Mouse (Mus musculus) liver, adult (tissue): ENCODE results near the gene Suv39h1.

Experiments used
- GATA4 ChIP-seq: IDR thresholded peaks from 2 replicates; pipeline ENCODE4 v1.6.1; 2014; ENCODE audit warnings: mild to moderate bottlenecking, low read length; ENCODE audit not compliant: insufficient replicate concordance

The Suv39h1 gene

DNA sequence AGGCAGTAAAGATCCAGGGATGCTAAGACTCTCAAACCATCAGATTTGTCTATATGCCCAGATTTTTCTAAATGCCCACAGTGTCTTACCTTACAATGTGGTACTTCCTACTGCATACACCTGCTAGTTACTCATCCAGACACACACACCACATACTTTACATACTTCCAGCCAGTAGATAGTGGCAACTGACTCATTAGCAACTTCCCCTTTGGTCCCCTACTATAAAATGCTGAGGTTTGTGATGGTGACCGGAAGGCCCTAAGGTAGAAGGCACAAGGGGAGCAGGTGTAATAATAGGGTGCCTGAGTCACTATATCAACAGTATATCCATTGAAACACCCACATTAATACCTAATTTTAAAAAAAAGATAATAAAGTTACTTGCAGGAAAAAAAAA is 5.4 kb downstream of the Suv39h1 start:
- no peak for TF ChIP-seq GATA4

DNA sequence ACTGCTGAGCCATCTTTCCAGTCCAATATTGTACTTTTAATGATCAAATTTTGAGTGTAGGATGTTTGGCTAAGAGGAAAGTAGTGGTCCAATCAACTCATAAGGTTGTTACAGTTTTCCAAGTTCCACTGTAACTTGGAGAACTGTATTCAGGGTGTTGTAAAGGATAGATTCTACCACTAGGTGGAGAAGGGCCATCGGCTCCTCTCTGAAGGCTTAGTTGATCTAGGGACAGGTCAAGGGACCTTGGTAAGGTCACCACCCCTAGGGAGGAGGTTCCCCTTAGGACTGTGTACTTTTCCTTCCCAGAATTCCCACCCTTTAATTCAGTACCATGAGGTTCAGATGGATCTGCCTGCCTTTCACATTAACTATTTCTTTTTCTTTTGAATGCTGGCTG is 41.6 kb downstream of the Suv39h1 start:
- no peak for TF ChIP-seq GATA4

GRCm38 (mm10) chrX:8026811-8027210 is 47.7 kb downstream of the Suv39h1 start:
- TF ChIP-seq GATA4 = no peak

GRCm38 (mm10) chrX:8024795-8025194 is 49.8 kb downstream of the Suv39h1 start:
- no peak for TF ChIP-seq GATA4

DNA sequence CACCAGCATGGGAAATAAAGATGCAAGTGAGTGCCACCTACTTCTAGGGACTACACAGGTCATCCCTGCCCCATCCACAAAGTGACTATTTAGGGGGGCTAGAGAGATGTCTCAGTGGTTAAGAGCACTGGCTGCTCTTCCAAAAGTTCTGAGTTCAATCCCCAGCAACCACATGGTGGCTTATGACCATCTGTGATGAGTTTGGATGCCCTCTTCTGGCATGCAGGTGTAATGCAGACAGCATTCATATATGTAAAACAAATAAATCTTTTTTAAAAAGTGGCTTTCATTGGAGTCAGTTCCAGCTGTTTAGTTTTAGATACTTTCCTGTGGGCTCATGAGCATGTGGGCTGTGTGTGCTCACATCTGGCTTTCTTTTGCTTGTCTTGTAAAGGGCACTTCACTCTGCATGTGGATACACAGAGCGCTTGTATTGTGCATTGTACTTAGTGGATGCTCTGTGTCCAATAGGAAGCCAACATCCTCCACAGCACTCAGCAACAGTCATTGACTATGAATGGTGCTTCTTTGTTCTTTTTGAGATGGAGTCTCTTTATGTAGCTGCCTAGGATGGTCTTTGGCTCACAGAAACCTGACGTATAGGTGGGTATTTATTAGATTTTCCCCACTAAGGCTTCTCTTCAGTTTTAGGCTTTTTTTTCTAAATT is 54.3 kb downstream of the Suv39h1 start:
- no peak for TF ChIP-seq GATA4

GRCm38 (mm10) chrX:8018286-8018685 is 56.3 kb downstream of the Suv39h1 start, which contains the start of gene Glod5:
Gene Glod5 (minus strand): TSS chrX:8018492.
- no peak for TF ChIP-seq GATA4

DNA sequence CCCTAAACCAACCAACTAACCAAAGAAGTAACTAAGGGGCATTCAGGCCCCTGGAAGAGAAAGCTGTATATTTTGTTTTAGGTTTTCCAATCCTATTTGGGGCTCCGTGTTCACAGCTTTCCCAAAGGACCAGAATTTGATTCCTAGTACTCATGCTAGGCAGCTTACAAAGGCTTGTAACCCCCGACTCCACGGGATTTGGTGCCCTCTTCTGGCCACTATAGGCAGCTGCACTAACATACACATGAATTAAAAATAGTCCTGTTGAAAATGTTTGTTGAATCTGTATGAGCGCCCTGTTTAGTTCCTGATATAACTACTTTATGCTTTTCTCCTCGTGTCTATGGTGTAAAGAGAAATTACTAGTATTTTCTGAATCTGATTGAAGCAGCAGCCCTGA is 57.4 kb downstream of the Suv39h1 start:
- TF ChIP-seq GATA4 = no peak

DNA sequence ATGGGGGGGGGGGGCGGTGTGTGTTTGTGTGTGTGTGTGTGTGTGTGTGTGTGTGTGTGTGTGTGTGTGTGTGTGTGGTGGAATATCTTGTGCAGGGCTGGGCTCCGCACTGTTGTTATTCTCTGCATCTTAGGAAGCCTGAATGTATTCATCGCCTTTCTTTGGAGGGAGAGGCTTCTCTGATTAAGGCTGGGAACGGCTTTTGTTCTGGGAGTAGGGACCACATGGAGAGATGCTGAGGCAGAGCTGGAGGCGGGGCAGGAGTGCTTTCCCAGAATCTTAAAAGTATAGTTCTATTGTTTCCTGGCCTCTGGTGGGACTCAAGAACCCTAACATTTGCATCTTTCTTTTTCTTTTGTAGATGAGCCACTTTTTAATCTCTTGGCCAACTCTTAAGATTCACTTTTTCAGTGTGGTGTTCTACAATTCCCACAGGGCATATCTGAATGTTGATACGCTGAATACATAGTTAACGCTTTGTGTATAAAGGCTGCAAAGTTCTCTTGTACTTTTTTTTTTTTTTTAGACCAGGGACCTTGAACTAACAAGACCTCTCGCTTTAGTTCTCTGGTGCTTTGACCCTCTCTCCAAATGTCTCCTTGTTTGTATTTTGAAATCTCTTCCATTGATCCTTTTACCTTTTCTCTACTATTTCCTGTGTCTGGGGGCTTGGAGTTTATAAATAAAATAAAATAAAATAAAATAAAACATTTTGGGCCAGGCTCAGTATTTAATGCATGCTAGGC is 60.8 kb downstream of the Suv39h1 start:
- TF ChIP-seq GATA4 = no peak

DNA sequence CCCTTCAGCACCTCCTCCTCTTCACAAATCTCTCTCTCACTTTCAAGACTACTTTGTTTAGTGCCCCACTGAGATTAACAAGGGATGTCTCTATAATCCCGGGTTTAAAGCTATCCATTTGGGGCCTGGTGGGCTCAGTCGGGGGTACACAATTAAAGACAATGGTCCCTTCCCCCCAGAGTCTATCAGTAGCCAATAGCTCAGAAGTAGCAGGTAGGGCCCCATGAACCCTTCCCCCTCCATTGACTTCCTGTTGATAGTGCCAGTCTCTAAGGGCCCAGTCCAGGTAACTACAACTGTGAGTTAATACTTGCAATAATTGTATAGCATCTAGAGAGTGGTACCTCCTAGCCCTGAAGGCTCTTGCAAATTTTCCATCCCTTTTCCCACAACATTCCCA is 61.4 kb downstream of the Suv39h1 start:
- TF ChIP-seq GATA4 = no peak
